Mouse (Mus musculus) c-Kit-positive CD71-negative TER-119-negative erythroid progenitor cells, embryonic 14.5 days (primary cell): ENCODE measurements at regions not wholly inside any gene's neighbourhood (a gene's known extent, or its start where the extent isn't known, plus 50 kb on each side); places are given as distances from the start of the nearest gene placed in this dataset.

ENCODE experiments used
- DNase-seq: peaks from one replicate; pipeline ENCODE4 v3.0.0-alpha.2; 2013; ENCODE audit warnings: low read depth

GRCm38 (mm10) chr14:101267536-101267935 lies 67.4 kb upstream of the Prr30 start:
- no peak for DNase-seq
